Mouse (Mus musculus): ENCODE measurements around the gene Sh3kbp1. TPM values are rescaled to one million over a fixed set of nuclear protein-coding genes. Genes with fewer than 3 reads are reported as not detected.

Sh3kbp1 gene
- polyA plus RNA-seq, 1 experiment, result 18.0 TPM

GRCm38 (mm10) chrX:159648598-159648997, 21.5 kb downstream of the Sh3kbp1 start:
- no peak for DNase-seq
- no peaks in the 10 kb centered on the region for H3K4me1 ChIP-seq (ENCODE audit: control insufficient read depth, insufficient read depth, low read length)
- TF ChIP-seq POLR2A (IDR thresholded peaks at IDR 0.05; ENCODE audit: borderline replicate concordance, insufficient read depth, low read length), result no peak
- TF ChIP-seq CTCF (IDR thresholded peaks at IDR 0.05; ENCODE audit: borderline replicate concordance, insufficient read depth, low read depth, low read length), result no peak
- H3K27me3 ChIP-seq (ENCODE audit: control insufficient read depth, insufficient read depth, low read length), result no peaks in the 10 kb centered on the region
- no peak overlapping the region for H3K4me3 ChIP-seq (replicated peaks; ENCODE audit: insufficient read depth, low read depth, low read length)
- no peak overlapping the region for H3K27ac ChIP-seq (ENCODE audit: insufficient read depth, low read length)
- 93% methylated on average over 3 of the region's 3 CpGs for WGBS

GRCm38 (mm10) chrX:159650130-159650678, 23.1 kb downstream of the Sh3kbp1 start:
- TF ChIP-seq POLR2A (IDR thresholded peaks at IDR 0.05; ENCODE audit: borderline replicate concordance, insufficient read depth, low read length) (no peak), CTCF (IDR thresholded peaks at IDR 0.05; ENCODE audit: borderline replicate concordance, insufficient read depth, low read depth, low read length) (no peak)
- no peak overlapping the region for H3K4me3 ChIP-seq (replicated peaks; ENCODE audit: insufficient read depth, low read depth, low read length)
- H3K4me1 ChIP-seq (ENCODE audit: control insufficient read depth, insufficient read depth, low read length), result no peaks in the 10 kb centered on the region
- no peak for DNase-seq
- no peak overlapping the region for H3K27ac ChIP-seq (ENCODE audit: insufficient read depth, low read length)
- no peaks in the 10 kb centered on the region for H3K27me3 ChIP-seq (ENCODE audit: control insufficient read depth, insufficient read depth, low read length)
- WGBS, result 41% methylated on average over 11 of the region's 11 CpGs

- TF ChIP-seq POLR2A (IDR thresholded peaks at IDR 0.05; ENCODE audit: borderline replicate concordance, insufficient read depth, low read length), result no peak
- TF ChIP-seq CTCF (IDR thresholded peaks at IDR 0.05; ENCODE audit: borderline replicate concordance, insufficient read depth, low read depth, low read length), result no peak
- H3K4me3 ChIP-seq (replicated peaks; ENCODE audit: insufficient read depth, low read depth, low read length), result no peak overlapping the region
- no peak for DNase-seq
- H3K4me1 ChIP-seq (ENCODE audit: control insufficient read depth, insufficient read depth, low read length), result no peaks in the 10 kb centered on the region
- 63% methylated on average over 6 of the region's 6 CpGs for WGBS
- H3K27ac ChIP-seq (ENCODE audit: insufficient read depth, low read length), result no peak overlapping the region
- H3K27me3 ChIP-seq (ENCODE audit: control insufficient read depth, insufficient read depth, low read length), result no peaks in the 10 kb centered on the region
These were observed 23.7 kb downstream of the Sh3kbp1 start for GRCm38 (mm10) chrX:159650727-159651126.

GRCm38 (mm10) chrX:159671388-159671787, 44.3 kb downstream of the Sh3kbp1 start:
- TF ChIP-seq POLR2A (IDR thresholded peaks at IDR 0.05; ENCODE audit: borderline replicate concordance, insufficient read depth, low read length), result no peak
- no peak for TF ChIP-seq CTCF (IDR thresholded peaks at IDR 0.05; ENCODE audit: borderline replicate concordance, insufficient read depth, low read depth, low read length)
- DNase-seq, result no peak
- H3K4me1 ChIP-seq (ENCODE audit: control insufficient read depth, insufficient read depth, low read length), result no peaks in the 10 kb centered on the region
- H3K27me3 ChIP-seq (ENCODE audit: control insufficient read depth, insufficient read depth, low read length), result no peaks in the 10 kb centered on the region
- WGBS, result 95% methylated on average over 7 of the region's 7 CpGs
- no peak overlapping the region for H3K27ac ChIP-seq (ENCODE audit: insufficient read depth, low read length)
- no peak overlapping the region for H3K4me3 ChIP-seq (replicated peaks; ENCODE audit: insufficient read depth, low read depth, low read length)

- H3K27ac ChIP-seq (ENCODE audit: insufficient read depth, low read length), result no peak overlapping the region
- no peak overlapping the region for H3K4me3 ChIP-seq (replicated peaks; ENCODE audit: insufficient read depth, low read depth, low read length)
- no peak for DNase-seq
- H3K27me3 ChIP-seq (ENCODE audit: control insufficient read depth, insufficient read depth, low read length), result no peaks in the 10 kb centered on the region
- TF ChIP-seq CTCF (IDR thresholded peaks at IDR 0.05; ENCODE audit: borderline replicate concordance, insufficient read depth, low read depth, low read length), result no peak
- no peak for TF ChIP-seq POLR2A (IDR thresholded peaks at IDR 0.05; ENCODE audit: borderline replicate concordance, insufficient read depth, low read length)
- WGBS, result 49% methylated on average over 2 of the region's 2 CpGs
- H3K4me1 ChIP-seq (ENCODE audit: control insufficient read depth, insufficient read depth, low read length), result no peaks in the 10 kb centered on the region
These were observed 45.4 kb downstream of the Sh3kbp1 start for GRCm38 (mm10) chrX:159672466-159672865.

GRCm38 (mm10) chrX:159676242-159676641, 49.2 kb downstream of the Sh3kbp1 start:
- no peaks in the 10 kb centered on the region for H3K4me1 ChIP-seq (ENCODE audit: control insufficient read depth, insufficient read depth, low read length)
- DNase-seq, result no peak
- H3K4me3 ChIP-seq (replicated peaks; ENCODE audit: insufficient read depth, low read depth, low read length), result no peak overlapping the region
- no peak overlapping the region for H3K27ac ChIP-seq (ENCODE audit: insufficient read depth, low read length)
- TF ChIP-seq POLR2A (IDR thresholded peaks at IDR 0.05; ENCODE audit: borderline replicate concordance, insufficient read depth, low read length) (no peak), CTCF (IDR thresholded peaks at IDR 0.05; ENCODE audit: borderline replicate concordance, insufficient read depth, low read depth, low read length) (no peak)
- whole genome bisulfite sequencing, result 49% methylated on average over 2 of the region's 2 CpGs
- H3K27me3 ChIP-seq (ENCODE audit: control insufficient read depth, insufficient read depth, low read length), result no peaks in the 10 kb centered on the region

GRCm38 (mm10) chrX:159677585-159678319, 50.7 kb downstream of the Sh3kbp1 start:
- Histone ChIP-seq H3K4me3 (replicated peaks; ENCODE audit: insufficient read depth, low read depth, low read length) (no peak overlapping the region), H3K27me3 (ENCODE audit: control insufficient read depth, insufficient read depth, low read length) (no peaks in the 10 kb centered on the region), H3K4me1 (ENCODE audit: control insufficient read depth, insufficient read depth, low read length) (no peaks in the 10 kb centered on the region), H3K27ac (ENCODE audit: insufficient read depth, low read length) (no peak overlapping the region)
- no peak for DNase-seq
- 72% methylated on average over 4 of the region's 4 CpGs for WGBS
- TF ChIP-seq CTCF (IDR thresholded peaks at IDR 0.05; ENCODE audit: borderline replicate concordance, insufficient read depth, low read depth, low read length) (no peak), POLR2A (IDR thresholded peaks at IDR 0.05; ENCODE audit: borderline replicate concordance, insufficient read depth, low read length) (no peak)

GRCm38 (mm10) chrX:159678320-159678835, 51.3 kb downstream of the Sh3kbp1 start:
- H3K4me1 ChIP-seq (ENCODE audit: control insufficient read depth, insufficient read depth, low read length), result no peaks in the 10 kb centered on the region
- no peaks in the 10 kb centered on the region for H3K27me3 ChIP-seq (ENCODE audit: control insufficient read depth, insufficient read depth, low read length)
- no peak for TF ChIP-seq POLR2A (IDR thresholded peaks at IDR 0.05; ENCODE audit: borderline replicate concordance, insufficient read depth, low read length)
- TF ChIP-seq CTCF (IDR thresholded peaks at IDR 0.05; ENCODE audit: borderline replicate concordance, insufficient read depth, low read depth, low read length), result no peak
- H3K4me3 ChIP-seq (replicated peaks; ENCODE audit: insufficient read depth, low read depth, low read length), result no peak overlapping the region
- WGBS, result 91% methylated on average over 5 of the region's 5 CpGs
- DNase-seq, result no peak
- no peak overlapping the region for H3K27ac ChIP-seq (ENCODE audit: insufficient read depth, low read length)

Measured in cerebellum, adult 2 months (tissue).